Mouse (Mus musculus) 3134 (cell line): Measurements from ENCODE around the gene Sltm.
"Not testable (repeated sequence)": the region's sequence is repeated elsewhere in the genome, so short reads cannot be mapped to it uniquely, and the experiment has no call there.

Source experiments
- DNase-seq: peaks from one replicate; pipeline ENCODE4 v3.0.0-alpha.2; 2011; ENCODE audit warnings: low spot score; ENCODE audit not compliant: insufficient read length; ENCODE audit errors: extremely low read depth

Gene Sltm

GRCm38 (mm10) chr9:70548304-70548703 is 5.8 kb downstream of the Sltm start:
- no peak for DNase-seq

- DNase-seq: no peak
Measured at GRCm38 (mm10) chr9:70551524-70551923, 9.0 kb downstream of the Sltm start.

GRCm38 (mm10) chr9:70552233-70552632 is 9.7 kb downstream of the Sltm start:
- not testable (repeated sequence) for DNase-seq

GRCm38 (mm10) chr9:70555431-70555830 is 12.9 kb downstream of the Sltm start:
- DNase-seq: no peak

GRCm38 (mm10) chr9:70556796-70557195 is 14.2 kb downstream of the Sltm start:
- DNase-seq: no peak

GRCm38 (mm10) chr9:70562825-70563224 is 20.3 kb downstream of the Sltm start:
- DNase-seq: no peak

GRCm38 (mm10) chr9:70567651-70568050 is 25.1 kb downstream of the Sltm start:
- no peak for DNase-seq

GRCm38 (mm10) chr9:70570351-70570750 is 27.8 kb downstream of the Sltm start:
- DNase-seq: no peak

GRCm38 (mm10) chr9:70578123-70578522 is 35.6 kb downstream of the Sltm start:
- DNase-seq: no peak

GRCm38 (mm10) chr9:70580956-70581355 is 38.4 kb downstream of the Sltm start:
- DNase-seq: no peak

- no peak for DNase-seq
Measured at GRCm38 (mm10) chr9:70584641-70585040, 42.1 kb downstream of the Sltm start.

GRCm38 (mm10) chr9:70585172-70585571 is 42.6 kb downstream of the Sltm start:
- no peak for DNase-seq

- no peak for DNase-seq
Measured at GRCm38 (mm10) chr9:70587171-70587570, 44.6 kb downstream of the Sltm start.

GRCm38 (mm10) chr9:70590775-70591174 is 48.2 kb downstream of the Sltm start:
- no peak for DNase-seq

- no peak for DNase-seq
Measured at GRCm38 (mm10) chr9:70591486-70591885, 48.9 kb downstream of the Sltm start.

GRCm38 (mm10) chr9:70598271-70598670 is 55.7 kb downstream of the Sltm start:
- DNase-seq: no peak

GRCm38 (mm10) chr9:70602186-70602845 is 59.8 kb downstream of the Sltm start:
- DNase-seq: no peak

GRCm38 (mm10) chr9:70611026-70611673 is 68.6 kb downstream of the Sltm start:
- DNase-seq: no peak

- DNase-seq: no peak
Measured at GRCm38 (mm10) chr9:70629711-70630110, 87.2 kb downstream of the Sltm start.

- no peak for DNase-seq
Measured at GRCm38 (mm10) chr9:70631665-70632064, 89.1 kb downstream of the Sltm start.

GRCm38 (mm10) chr9:70636748-70637147 is 94.2 kb downstream of the Sltm start:
- no peak for DNase-seq
